Mouse (Mus musculus): Measurements from ENCODE around the gene Trpt1. TPM values are rescaled to one million over a fixed set of nuclear protein-coding genes. Genes with fewer than 3 reads are reported as not detected.

The Trpt1 gene
- polyA plus RNA-seq, 1 experiment from 2014 or later: 11.5 TPM

GRCm38 (mm10) chr19:6952712-6953037, 43.3 kb upstream of the Trpt1 start:
- Histone ChIP-seq H3K27ac (ENCODE audit: low read length) (peak overlapping the region; percentile 97), H3K36me3 (ENCODE audit: control insufficient read depth, insufficient read depth, low read length) (peaks cover 39% of the 10 kb centered on the region), H3K4me2 (replicated peaks; ENCODE audit: low read depth, low read length) (peak overlapping the region; percentile 93), H3K9me3 (ENCODE audit: control insufficient read depth, low read depth, low read length) (no peaks in the 10 kb centered on the region), H3K4me3 (ENCODE audit: low read depth, low read length) (no peak overlapping the region; the same call in 1 of the 2 replicates), H3K27me3 (ENCODE audit: control insufficient read depth, insufficient read depth, low read length) (no peaks in the 10 kb centered on the region), H3K9ac (replicated peaks; ENCODE audit: low read depth, low read length) (no peak overlapping the region), H3K4me1 (ENCODE audit: control insufficient read depth, insufficient read depth, low read length) (peaks cover 20% of the 10 kb centered on the region)
- peak; percentile 33 for ATAC-seq (ENCODE audit: insufficient number of reproducible peaks, insufficient read depth, low FRiP score, low read depth)
- 12% methylated on average over 3 of the region's 3 CpGs for WGBS

GRCm38 (mm10) chr19:6954046-6954445, 41.9 kb upstream of the Trpt1 start:
- Histone ChIP-seq H3K4me1 (ENCODE audit: control insufficient read depth, insufficient read depth, low read length) (peaks cover 20% of the 10 kb centered on the region), H3K9ac (replicated peaks; ENCODE audit: low read depth, low read length) (no peak overlapping the region), H3K9me3 (ENCODE audit: control insufficient read depth, low read depth, low read length) (no peaks in the 10 kb centered on the region), H3K4me2 (replicated peaks; ENCODE audit: low read depth, low read length) (no peak overlapping the region), H3K27me3 (ENCODE audit: control insufficient read depth, insufficient read depth, low read length) (no peaks in the 10 kb centered on the region), H3K36me3 (ENCODE audit: control insufficient read depth, insufficient read depth, low read length) (peaks cover 53% of the 10 kb centered on the region), H3K4me3 (ENCODE audit: low read depth, low read length) (no peak overlapping the region), H3K27ac (ENCODE audit: low read length) (no peak overlapping the region)
- WGBS: 48% methylated on average over 9 of the region's 9 CpGs
- no peak for ATAC-seq (ENCODE audit: insufficient number of reproducible peaks, insufficient read depth, low FRiP score, low read depth)

GRCm38 (mm10) chr19:6955424-6955823, 40.5 kb upstream of the Trpt1 start:
- peaks cover 65% of the 10 kb centered on the region for H3K36me3 ChIP-seq (ENCODE audit: control insufficient read depth, insufficient read depth, low read length)
- WGBS: 68% methylated on average over 7 of the region's 7 CpGs
- ATAC-seq (ENCODE audit: insufficient number of reproducible peaks, insufficient read depth, low FRiP score, low read depth): no peak

GRCm38 (mm10) chr19:6956461-6956860, 39.5 kb upstream of the Trpt1 start:
- H3K27ac ChIP-seq (ENCODE audit: low read length): no peak overlapping the region
- no peak for ATAC-seq (ENCODE audit: insufficient number of reproducible peaks, insufficient read depth, low FRiP score, low read depth)

More at GRCm38 (mm10) chr19:6955424-6955823, 40.5 kb upstream of the Trpt1 start:
- no peaks in the 10 kb centered on the region for H3K9me3 ChIP-seq (ENCODE audit: control insufficient read depth, low read depth, low read length)
- no peak overlapping the region for H3K4me2 ChIP-seq (replicated peaks; ENCODE audit: low read depth, low read length)
- no peak overlapping the region for H3K4me3 ChIP-seq (ENCODE audit: low read depth, low read length)
- peaks cover 12% of the 10 kb centered on the region for H3K4me1 ChIP-seq (ENCODE audit: control insufficient read depth, insufficient read depth, low read length)
- no peak overlapping the region for H3K9ac ChIP-seq (replicated peaks; ENCODE audit: low read depth, low read length)
- H3K27ac ChIP-seq (ENCODE audit: low read length): no peak overlapping the region
- no peaks in the 10 kb centered on the region for H3K27me3 ChIP-seq (ENCODE audit: control insufficient read depth, insufficient read depth, low read length)

GRCm38 (mm10) chr19:6968491-6969271, 27.2 kb upstream of the Trpt1 start:
- peak overlapping the region; percentile 83 for H3K9ac ChIP-seq (replicated peaks; ENCODE audit: low read depth, low read length)
- ATAC-seq (ENCODE audit: insufficient number of reproducible peaks, insufficient read depth, low FRiP score, low read depth): peak; percentile 38
- no peaks in the 10 kb centered on the region for H3K27me3 ChIP-seq (ENCODE audit: control insufficient read depth, insufficient read depth, low read length)
- H3K4me1 ChIP-seq (ENCODE audit: control insufficient read depth, insufficient read depth, low read length): peaks cover 37% of the 10 kb centered on the region
- peak overlapping the region; percentile 35; the same call in 1 of the 2 replicates for H3K27ac ChIP-seq (ENCODE audit: low read length)
- H3K9me3 ChIP-seq (ENCODE audit: control insufficient read depth, low read depth, low read length): no peaks in the 10 kb centered on the region
- WGBS: 6% methylated on average over 15 of the region's 15 CpGs
- H3K4me2 ChIP-seq (replicated peaks; ENCODE audit: low read depth, low read length): peak overlapping the region; percentile 94
- H3K4me3 ChIP-seq (ENCODE audit: low read depth, low read length): peak overlapping the region; percentile 68
- peaks cover 26% of the 10 kb centered on the region for H3K36me3 ChIP-seq (ENCODE audit: control insufficient read depth, insufficient read depth, low read length)

More at GRCm38 (mm10) chr19:6956461-6956860, 39.5 kb upstream of the Trpt1 start:
- no peak overlapping the region for H3K4me3 ChIP-seq (ENCODE audit: low read depth, low read length)
- H3K4me1 ChIP-seq (ENCODE audit: control insufficient read depth, insufficient read depth, low read length): peaks cover 12% of the 10 kb centered on the region
- no peak overlapping the region for H3K9ac ChIP-seq (replicated peaks; ENCODE audit: low read depth, low read length)
- H3K9me3 ChIP-seq (ENCODE audit: control insufficient read depth, low read depth, low read length): no peaks in the 10 kb centered on the region
- H3K36me3 ChIP-seq (ENCODE audit: control insufficient read depth, insufficient read depth, low read length): peaks cover 69% of the 10 kb centered on the region
- H3K4me2 ChIP-seq (replicated peaks; ENCODE audit: low read depth, low read length): no peak overlapping the region
- 80% methylated on average over 10 of the region's 10 CpGs for WGBS
- H3K27me3 ChIP-seq (ENCODE audit: control insufficient read depth, insufficient read depth, low read length): no peaks in the 10 kb centered on the region

- Histone ChIP-seq H3K27me3 (ENCODE audit: control insufficient read depth, insufficient read depth, low read length) (no peaks in the 10 kb centered on the region), H3K36me3 (ENCODE audit: control insufficient read depth, insufficient read depth, low read length) (peaks cover 22% of the 10 kb centered on the region), H3K9me3 (ENCODE audit: control insufficient read depth, low read depth, low read length) (no peaks in the 10 kb centered on the region), H3K4me1 (ENCODE audit: control insufficient read depth, insufficient read depth, low read length) (peaks cover 41% of the 10 kb centered on the region), H3K4me3 (ENCODE audit: low read depth, low read length) (peak overlapping the region; percentile 68), H3K27ac (ENCODE audit: low read length) (peak overlapping the region; percentile 35; the same call in 1 of the 2 replicates), H3K4me2 (replicated peaks; ENCODE audit: low read depth, low read length) (peak overlapping the region; percentile 94), H3K9ac (replicated peaks; ENCODE audit: low read depth, low read length) (peak overlapping the region; percentile 83)
- no peak; the same call in 1 of the 2 replicates for ATAC-seq (ENCODE audit: insufficient number of reproducible peaks, insufficient read depth, low FRiP score, low read depth)
- WGBS: under 1% methylated on average over 20 of the region's 20 CpGs
These were observed 26.7 kb upstream of the Trpt1 start for GRCm38 (mm10) chr19:6969291-6969664.

- peak; percentile 66 for ATAC-seq (ENCODE audit: insufficient number of reproducible peaks, insufficient read depth, low FRiP score, low read depth)
- Histone ChIP-seq H3K4me1 (ENCODE audit: control insufficient read depth, insufficient read depth, low read length) (peaks cover 41% of the 10 kb centered on the region), H3K27me3 (ENCODE audit: control insufficient read depth, insufficient read depth, low read length) (no peaks in the 10 kb centered on the region), H3K27ac (ENCODE audit: low read length) (peak overlapping the region; percentile 39; the same call in 1 of the 2 replicates), H3K4me3 (ENCODE audit: low read depth, low read length) (peak overlapping the region; percentile 68), H3K9me3 (ENCODE audit: control insufficient read depth, low read depth, low read length) (no peaks in the 10 kb centered on the region), H3K4me2 (replicated peaks; ENCODE audit: low read depth, low read length) (peak overlapping the region; percentile 94), H3K9ac (replicated peaks; ENCODE audit: low read depth, low read length) (peak overlapping the region; percentile 83), H3K36me3 (ENCODE audit: control insufficient read depth, insufficient read depth, low read length) (peaks cover 17% of the 10 kb centered on the region)
- WGBS: under 1% methylated on average over 55 of the region's 55 CpGs
These were observed 26.1 kb upstream of the Trpt1 start for GRCm38 (mm10) chr19:6969665-6970381.

- Histone ChIP-seq H3K9me3 (ENCODE audit: control insufficient read depth, low read depth, low read length) (no peaks in the 10 kb centered on the region), H3K36me3 (ENCODE audit: control insufficient read depth, insufficient read depth, low read length) (peaks cover 10% of the 10 kb centered on the region; the same call in 1 of the 2 replicates), H3K4me3 (ENCODE audit: low read depth, low read length) (no peak overlapping the region), H3K27ac (ENCODE audit: low read length) (peak overlapping the region; percentile 39; the same call in 1 of the 2 replicates), H3K4me1 (ENCODE audit: control insufficient read depth, insufficient read depth, low read length) (peaks cover 41% of the 10 kb centered on the region), H3K4me2 (replicated peaks; ENCODE audit: low read depth, low read length) (peak overlapping the region; percentile 94), H3K9ac (replicated peaks; ENCODE audit: low read depth, low read length) (peak overlapping the region; percentile 25; the same call in 1 of the 2 replicates), H3K27me3 (ENCODE audit: control insufficient read depth, insufficient read depth, low read length) (no peaks in the 10 kb centered on the region)
- WGBS: 18% methylated on average over 11 of the region's 11 CpGs
- ATAC-seq (ENCODE audit: insufficient number of reproducible peaks, insufficient read depth, low FRiP score, low read depth): no peak
These were observed 25.4 kb upstream of the Trpt1 start for GRCm38 (mm10) chr19:6970460-6971085.

Measured in stomach, embryonic 14.5 days (tissue).